Comparison of ENCODE assay signal across 22 mouse cellular contexts in the genomic region with DNA sequence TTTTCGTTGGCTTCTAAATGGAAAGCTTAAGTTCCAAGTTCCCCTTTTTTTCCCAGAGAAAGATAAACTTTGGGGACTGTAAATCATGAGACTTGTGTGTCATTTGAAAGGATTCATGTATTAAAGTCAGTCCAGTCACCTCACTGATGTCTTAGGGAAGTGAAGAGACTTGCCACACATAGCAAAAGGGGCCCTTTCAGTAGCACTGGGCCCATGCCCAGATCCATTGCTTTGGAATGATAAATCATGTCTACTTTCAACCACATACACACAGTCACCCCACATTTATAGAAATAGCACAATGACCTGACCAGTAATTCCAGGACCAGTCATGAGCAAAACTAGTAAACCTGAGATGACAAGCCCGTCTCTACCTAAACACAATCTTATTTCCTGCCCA.
DNase-seq lines count a peak whose midpoint lies in the region; ATAC-seq and TF ChIP-seq lines count a peak whose summit lies in the region.
"Had no signal": no experiment of that assay in that cellular context is flagged by ENCODE, and none has a peak within 500 bp of the region (broad histone marks: within the 10 kb centered on the region; RNA-seq: fewer than 3 reads in every experiment).

No protein-coding gene starts in this region.

- WGBS in heart, embryonic 12.5 days = 46% methylated on average over 2 of the region's 2 CpGs
- 38% methylated on average over 2 of the region's 2 CpGs for WGBS in lung, embryonic 14.5 days

- no peak for TF ChIP-seq POLR2A in embryonic fibroblast, embryonic 13.5 days (IDR thresholded peaks at IDR 0.05; ENCODE audit: low read depth, low read length)

- no peaks in the 10 kb centered on the region for H3K9me3 ChIP-seq in heart, embryonic 12.5 days (replicated peaks)
- H3K9me3 ChIP-seq in lung, embryonic 14.5 days (ENCODE audit: low read depth, low read length) = no peaks in the 10 kb centered on the region
- H3K9me3 ChIP-seq: forebrain, embryonic 13.5 days; G1E; heart, embryonic 15.5 days; hindbrain, embryonic 15.5 days; stomach, embryonic 15.5 days had no signal

- no peak overlapping the region for H3K9ac ChIP-seq in heart, embryonic 12.5 days
- H3K9ac ChIP-seq in lung, embryonic 14.5 days = no peak overlapping the region
- H3K9ac ChIP-seq: forebrain, embryonic 13.5 days; heart, embryonic 15.5 days; hindbrain, embryonic 15.5 days; liver, embryonic 14.5 days; stomach, embryonic 15.5 days had no signal

- H3K4me3 ChIP-seq in heart, embryonic 12.5 days = no peak overlapping the region
- no peak overlapping the region for H3K4me3 ChIP-seq in lung, embryonic 14.5 days (ENCODE audit: low read depth, low read length)
- H3K4me3 ChIP-seq in embryonic fibroblast, embryonic 13.5 days (ENCODE audit: insufficient read depth, low read length) = no peak overlapping the region
- H3K4me3 ChIP-seq: forebrain, embryonic 13.5 days; heart, embryonic 15.5 days; hindbrain, embryonic 15.5 days; stomach, embryonic 15.5 days had no signal

- H3K27me3 ChIP-seq in heart, embryonic 12.5 days (replicated peaks) = no peaks in the 10 kb centered on the region
- no peaks in the 10 kb centered on the region for H3K27me3 ChIP-seq in lung, embryonic 14.5 days (ENCODE audit: insufficient read depth, low read length)
- H3K27me3 ChIP-seq: CH12.LX; forebrain, embryonic 13.5 days; heart, embryonic 15.5 days; hindbrain, embryonic 15.5 days; stomach, embryonic 15.5 days had no signal

- H3K4me2 ChIP-seq in heart, embryonic 12.5 days = no peak overlapping the region
- no peak overlapping the region for H3K4me2 ChIP-seq in lung, embryonic 14.5 days
- H3K4me2 ChIP-seq: forebrain, embryonic 13.5 days; heart, embryonic 15.5 days; hindbrain, embryonic 15.5 days; stomach, embryonic 15.5 days had no signal

- 0 out of 2 replicates have a peak, but pooled peaks cover 4% of the 10 kb centered on the region for H3K4me1 ChIP-seq in heart, embryonic 12.5 days (replicated peaks)
- H3K4me1 ChIP-seq in lung, embryonic 14.5 days (ENCODE audit: insufficient read depth) = no peaks in the 10 kb centered on the region
- H3K4me1 ChIP-seq in embryonic fibroblast, embryonic 13.5 days (ENCODE audit: control insufficient read depth, insufficient read depth, low read length) = no peaks in the 10 kb centered on the region
- H3K4me1 ChIP-seq: forebrain, embryonic 13.5 days; hindbrain, embryonic 15.5 days; stomach, embryonic 15.5 days had no signal

- TF ChIP-seq CTCF in lung, embryonic 14.5 days (IDR thresholded peaks at IDR 0.05; ENCODE audit: low read depth) = no peak
- TF ChIP-seq CTCF in embryonic fibroblast, embryonic 13.5 days (IDR thresholded peaks at IDR 0.05; ENCODE audit: borderline replicate concordance, insufficient read depth, low read length) = no peak

- H3K27ac ChIP-seq in heart, embryonic 12.5 days (ENCODE audit: poor library complexity, severe bottlenecking) = peak overlapping the region; percentile 69
- no peak overlapping the region for H3K27ac ChIP-seq in lung, embryonic 14.5 days (ENCODE audit: low read depth)
- H3K27ac ChIP-seq in embryonic fibroblast, embryonic 13.5 days (ENCODE audit: insufficient read depth, low read length) = peak overlapping the region; percentile 30
- H3K27ac ChIP-seq: forebrain, embryonic 13.5 days; heart, embryonic 15.5 days; hindbrain, embryonic 15.5 days; liver, embryonic 14.5 days; stomach, embryonic 15.5 days had no signal

- DNase-seq in heart, postnatal 4 days = no peak
- DNase-seq in lung, embryonic 14.5 days = peak; percentile 22
- no peak for DNase-seq in lung, adult 18-20 months
- no peak for DNase-seq in cerebellum, postnatal 14 days
- DNase-seq in layer of hippocampus, postnatal 10 days (ENCODE audit: low spot score in 2 of 2) = no peak
- DNase-seq: B cell, adult 2 months; cerebellum, adult 11-12 months; cerebellum, postnatal 10 days; gastrocnemius, postnatal 36 days; kidney, adult 9 months; lung, postnatal 4 days; thymus, postnatal 25 days had no signal

- no peaks in the 10 kb centered on the region for H3K36me3 ChIP-seq in heart, embryonic 12.5 days
- H3K36me3 ChIP-seq in lung, embryonic 14.5 days (ENCODE audit: insufficient read depth) = no peaks in the 10 kb centered on the region
- H3K36me3 ChIP-seq: G1E; heart, embryonic 15.5 days; hindbrain, embryonic 15.5 days; stomach, embryonic 15.5 days had no signal

- no peak for ATAC-seq in heart, embryonic 12.5 days (ENCODE audit: insufficient number of reproducible peaks, low FRiP score)
- no peak; the same call in 1 of the 2 replicates for ATAC-seq in lung, embryonic 14.5 days (ENCODE audit: insufficient read depth)
- ATAC-seq: forebrain, embryonic 13.5 days; Patski had no signal
